In the genomic region with DNA sequence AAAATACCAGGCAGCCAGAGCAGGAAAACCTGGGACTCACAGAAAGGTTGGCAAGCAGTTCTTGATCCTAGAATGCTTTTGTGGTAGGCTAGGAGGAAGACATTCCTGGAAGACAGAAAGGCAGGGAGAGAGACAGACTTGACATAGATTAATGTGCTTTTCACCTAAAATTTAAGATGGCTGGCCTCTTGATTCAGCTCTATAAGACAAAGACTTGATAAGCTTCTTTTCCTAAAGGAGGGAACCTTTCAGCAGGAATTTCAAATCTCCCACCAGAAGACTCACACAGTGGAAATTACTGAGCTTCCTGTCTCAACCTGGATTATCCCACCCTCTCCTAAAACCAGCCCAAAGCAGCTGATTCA, we compare ENCODE assay signal across 14 mouse cellular contexts.
A peak's percentile ranks its signal among the peaks of the same experiment; 100 is the strongest.
DNase-seq lines count a peak whose midpoint lies in the region; ATAC-seq and TF ChIP-seq lines count a peak whose summit lies in the region.
"Had no signal": no experiment of that assay in that cellular context is flagged by ENCODE, and none has a peak within 500 bp of the region (broad histone marks: within the 10 kb centered on the region; RNA-seq: fewer than 3 reads in every experiment).

No protein-coding gene starts in this region.

- no peak for DNase-seq in kidney, adult 2 months
- peak; percentile 6 for DNase-seq in ES-E14 (ENCODE audit: low read depth, low spot score)
- DNase-seq in midbrain, embryonic 11.5 days (ENCODE audit: low spot score, missing footprints) = peak; percentile 91
- no peak for DNase-seq in neural tube, embryonic 11.5 days (ENCODE audit: low spot score)
- DNase-seq in layer of hippocampus, adult 11-12 months (ENCODE audit: low spot score) = no peak
- DNase-seq: cerebellum, adult 9-11 months; gastrocnemius, adult 2 months; liver; right cerebral cortex, adult 18-20 months had no signal

- H3K4me2 ChIP-seq in kidney, embryonic 14.5 days (replicated peaks; ENCODE audit: low read depth, low read length) = no peak overlapping the region
- H3K4me2 ChIP-seq in midbrain, embryonic 11.5 days = no peak overlapping the region
- H3K4me2 ChIP-seq in neural tube, embryonic 11.5 days (ENCODE audit: low read depth) = no peak overlapping the region
- H3K4me2 ChIP-seq: hindbrain, embryonic 15.5 days had no signal

- no peak for TF ChIP-seq CTCF in kidney, adult 2 months (conservative IDR thresholded peaks at IDR 0.05; ENCODE audit: insufficient read depth, insufficient read length, low read depth, low read length)

- no peak overlapping the region for H3K4me3 ChIP-seq in kidney, embryonic 14.5 days (ENCODE audit: low read length)
- H3K4me3 ChIP-seq in kidney, adult 2 months (ENCODE audit: insufficient read depth, low read depth, low read length) = no peak overlapping the region
- H3K4me3 ChIP-seq in ES-E14 (ENCODE audit: insufficient read depth in 1 of 2, low read depth in 1 of 2, low read length in 2 of 2, poor library complexity in 1 of 2, severe bottlenecking in 1 of 2) = no peak overlapping the region
- no peak overlapping the region for H3K4me3 ChIP-seq in midbrain, embryonic 11.5 days (ENCODE audit: low read depth, low read length)
- no peak overlapping the region for H3K4me3 ChIP-seq in neural tube, embryonic 11.5 days (ENCODE audit: low read depth, low read length)
- H3K4me3 ChIP-seq: gastrocnemius, adult 2 months; heart, embryonic 10.5 days; hindbrain, embryonic 15.5 days had no signal

- no peak for TF ChIP-seq POLR2A in kidney, adult 2 months (IDR thresholded peaks at IDR 0.05; ENCODE audit: low read depth, low read length)

- no peaks in the 10 kb centered on the region for H3K36me3 ChIP-seq in kidney, embryonic 14.5 days (ENCODE audit: control insufficient read depth, insufficient read depth, low read length)
- H3K36me3 ChIP-seq in kidney, adult 2 months (ENCODE audit: control insufficient read depth, insufficient read depth, low read length) = no peaks in the 10 kb centered on the region
- H3K36me3 ChIP-seq in ES-E14 (ENCODE audit: control insufficient read depth, insufficient read depth, low read length, poor library complexity, severe bottlenecking) = no peaks in the 10 kb centered on the region
- H3K36me3 ChIP-seq in midbrain, embryonic 11.5 days (ENCODE audit: control insufficient read depth, insufficient read depth, low read length) = no peaks in the 10 kb centered on the region
- no peaks in the 10 kb centered on the region for H3K36me3 ChIP-seq in neural tube, embryonic 11.5 days (ENCODE audit: control insufficient read depth, insufficient read depth, low read length)
- H3K36me3 ChIP-seq: heart, embryonic 10.5 days; hindbrain, embryonic 15.5 days had no signal

- H3K27ac ChIP-seq in kidney, embryonic 14.5 days (ENCODE audit: low read depth, low read length) = peak overlapping the region; percentile 76
- H3K27ac ChIP-seq in kidney, adult 2 months (ENCODE audit: insufficient read depth, low read depth, low read length) = no peak overlapping the region
- H3K27ac ChIP-seq in ES-E14 (ENCODE audit: insufficient read depth, low read depth, low read length, poor library complexity, severe bottlenecking) = peak overlapping the region; percentile 58; the same call in 1 of the 2 replicates
- peak overlapping the region; percentile 76 for H3K27ac ChIP-seq in midbrain, embryonic 11.5 days (ENCODE audit: low read depth, low read length)
- H3K27ac ChIP-seq in neural tube, embryonic 11.5 days (ENCODE audit: low read depth, low read length) = peak overlapping the region; percentile 63; the same call in 1 of the 2 replicates
- H3K27ac ChIP-seq: gastrocnemius, adult 2 months; heart, embryonic 10.5 days; hindbrain, embryonic 15.5 days had no signal

- no peaks in the 10 kb centered on the region for H3K9me3 ChIP-seq in kidney, embryonic 14.5 days (ENCODE audit: control insufficient read depth, low read length)
- H3K9me3 ChIP-seq in ES-E14 (ENCODE audit: control insufficient read depth, insufficient read depth, low read depth, low read length) = no peaks in the 10 kb centered on the region
- no peaks in the 10 kb centered on the region for H3K9me3 ChIP-seq in midbrain, embryonic 11.5 days (ENCODE audit: control insufficient read depth, low read length)
- H3K9me3 ChIP-seq in neural tube, embryonic 11.5 days (ENCODE audit: control insufficient read depth, low read length) = no peaks in the 10 kb centered on the region
- H3K9me3 ChIP-seq: heart, embryonic 10.5 days; hindbrain, embryonic 15.5 days had no signal

- no peak overlapping the region for H3K9ac ChIP-seq in kidney, embryonic 14.5 days (ENCODE audit: low read depth, low read length)
- no peak overlapping the region for H3K9ac ChIP-seq in ES-E14 (ENCODE audit: insufficient read depth, low read depth, low read length, poor library complexity, severe bottlenecking)
- no peak overlapping the region for H3K9ac ChIP-seq in midbrain, embryonic 11.5 days (ENCODE audit: low read length)
- no peak overlapping the region for H3K9ac ChIP-seq in neural tube, embryonic 11.5 days (ENCODE audit: low read length)
- H3K9ac ChIP-seq: hindbrain, embryonic 15.5 days had no signal

- in situ Hi-C loops in ES-E14 (cut with MboI; ENCODE audit: low sequenced_read_pairs in 2 of 2, unreplicated experiment in 2 of 2) = no loop called here

- ATAC-seq in kidney, embryonic 14.5 days (ENCODE audit: low FRiP score, low TSS enrichment) = peak; percentile 15; the same call in 1 of the 2 replicates
- ATAC-seq in midbrain, embryonic 11.5 days (ENCODE audit: low FRiP score) = peak; percentile 56
- ATAC-seq in neural tube, embryonic 11.5 days (ENCODE audit: insufficient read depth, low FRiP score, low TSS enrichment) = no peak; the same call in 1 of the 2 replicates
- ATAC-seq in megakaryocyte-erythroid progenitor cell, adult 5-6 weeks (replicated peaks; ENCODE audit: low FRiP score, low TSS enrichment, poor library complexity, severe bottlenecking) = no peak
- ATAC-seq in frontal cortex, adult (ENCODE audit: low TSS enrichment) = no peak

- no peaks in the 10 kb centered on the region for H3K27me3 ChIP-seq in kidney, embryonic 14.5 days (ENCODE audit: control insufficient read depth, insufficient read depth, low read length)
- no peaks in the 10 kb centered on the region for H3K27me3 ChIP-seq in kidney, adult 2 months (replicated peaks; ENCODE audit: control insufficient read depth, insufficient read depth, low read length)
- no peaks in the 10 kb centered on the region for H3K27me3 ChIP-seq in midbrain, embryonic 11.5 days (ENCODE audit: control insufficient read depth, insufficient read depth, low read length)
- H3K27me3 ChIP-seq in neural tube, embryonic 11.5 days (ENCODE audit: control insufficient read depth, insufficient read depth, low read length) = no peaks in the 10 kb centered on the region
- H3K27me3 ChIP-seq: hindbrain, embryonic 15.5 days had no signal

- 0 out of 2 replicates have a peak, but pooled peaks cover 7% of the 10 kb centered on the region for H3K4me1 ChIP-seq in kidney, embryonic 14.5 days (ENCODE audit: control insufficient read depth, insufficient read depth, low read length)
- no peaks in the 10 kb centered on the region for H3K4me1 ChIP-seq in kidney, adult 2 months (ENCODE audit: control insufficient read depth, insufficient read depth, low read length)
- peaks cover 0 to 2% of the 10 kb centered on the region in 2 experiments; a peak in 1 of 4 replicates for H3K4me1 ChIP-seq in ES-E14 (ENCODE audit: control insufficient read depth in 2 of 2, insufficient read depth in 2 of 2, low read length in 2 of 2, poor library complexity in 1 of 2)
- H3K4me1 ChIP-seq in midbrain, embryonic 11.5 days (ENCODE audit: control insufficient read depth, insufficient read depth, low read length) = peaks cover 10% of the 10 kb centered on the region; the same call in 1 of the 2 replicates
- H3K4me1 ChIP-seq in neural tube, embryonic 11.5 days (ENCODE audit: control insufficient read depth, insufficient read depth, low read length) = peaks cover 9% of the 10 kb centered on the region; the same call in 1 of the 2 replicates
- H3K4me1 ChIP-seq: heart, embryonic 10.5 days had no signal

TF ChIP-seq in ES-E14, 5 proteins besides CTCF, POLR2A, EP300 and RAD21:
- TF ChIP-seq MAFK (IDR thresholded peaks at IDR 0.05; ENCODE audit: insufficient read depth, low read depth, low read length) = no peak
- no peak for TF ChIP-seq CHD2 (IDR thresholded peaks at IDR 0.05; ENCODE audit: low read depth, low read length)
- TF ChIP-seq ZNF384 (IDR thresholded peaks at IDR 0.05; ENCODE audit: low read depth, low read length) = no peak
- TF ChIP-seq ZC3H11A (IDR thresholded peaks at IDR 0.05; ENCODE audit: borderline replicate concordance, low read depth, low read length) = no peak
- TF ChIP-seq HCFC1 (IDR thresholded peaks at IDR 0.05; ENCODE audit: borderline replicate concordance, insufficient read depth, low read length) = no peak

Comparison
In these comparisons a context has a peak if more than half of its experiments do, and no peak if none do; other contexts are left out.
1. ATAC-seq: peak in kidney, embryonic 14.5 days (single experiment) and midbrain, embryonic 11.5 days (single experiment); none in neural tube, embryonic 11.5 days (single experiment), megakaryocyte-erythroid progenitor cell, adult 5-6 weeks (single experiment) and frontal cortex, adult (single experiment).
2. DNase-seq: peak in ES-E14 (single experiment) and midbrain, embryonic 11.5 days (single experiment); none in kidney, adult 2 months (single experiment), neural tube, embryonic 11.5 days (single experiment) and layer of hippocampus, adult 11-12 months (single experiment).